Mouse (Mus musculus): ENCODE measurements around the gene Ubxn6. TPM values are rescaled to one million over a fixed set of nuclear protein-coding genes. Genes with fewer than 3 reads are reported as not detected.

The Ubxn6 gene
- polyA plus RNA-seq, 1 experiment from 2014 or later = 75.6 TPM

GRCm38 (mm10) chr17:56024476-56024875 lies 50.4 kb downstream of the Ubxn6 start:
- Histone ChIP-seq H3K4me2 (replicated peaks) (no peak overlapping the region), H3K36me3 (replicated peaks; ENCODE audit: control insufficient read depth, insufficient read depth) (peaks cover 28% of the 10 kb centered on the region), H3K4me3 (replicated peaks; ENCODE audit: low read length) (no peak overlapping the region), H3K9ac (no peak overlapping the region), H3K9me3 (ENCODE audit: control insufficient read depth, low read length) (no peaks in the 10 kb centered on the region), H3K27ac (no peak overlapping the region), H3K27me3 (ENCODE audit: control insufficient read depth, insufficient read depth, low read length) (no peaks in the 10 kb centered on the region), H3K4me1 (replicated peaks; ENCODE audit: control insufficient read depth, insufficient read depth, low read length) (peaks cover 14% of the 10 kb centered on the region; the same call in 1 of the 2 replicates)
- DNase-seq (ENCODE audit: low spot score) = no peak
- ATAC-seq (ENCODE audit: low FRiP score) = no peak
- WGBS = 69% methylated on average over 2 of the region's 2 CpGs

DNA sequence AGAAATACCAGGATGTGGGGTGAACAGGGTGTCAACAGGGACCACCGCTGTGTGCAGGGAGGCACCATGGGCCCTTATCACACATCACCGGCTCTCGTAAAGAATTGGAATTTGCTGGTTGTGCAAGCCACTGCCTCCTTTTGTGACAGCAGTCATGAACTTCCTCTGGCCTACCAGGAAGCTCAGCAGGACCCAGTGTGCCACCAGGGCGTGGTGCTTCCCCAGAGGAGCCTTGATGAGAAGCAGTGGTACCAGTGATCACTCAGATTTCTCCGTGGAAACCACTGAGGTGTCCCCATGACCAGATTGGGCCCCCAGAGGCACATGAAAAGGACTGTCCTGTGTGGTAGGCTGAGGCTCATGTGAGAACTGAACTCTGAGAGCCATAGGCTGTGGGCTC lies 51.4 kb downstream of the Ubxn6 start:
- Histone ChIP-seq H3K27ac (0 out of 2 replicates have a peak overlapping the region, but pooled peaks have one; percentile 28), H3K27me3 (ENCODE audit: control insufficient read depth, insufficient read depth, low read length) (no peaks in the 10 kb centered on the region), H3K4me1 (replicated peaks; ENCODE audit: control insufficient read depth, insufficient read depth, low read length) (peaks cover 14% of the 10 kb centered on the region; the same call in 1 of the 2 replicates), H3K4me2 (replicated peaks) (no peak overlapping the region), H3K9me3 (ENCODE audit: control insufficient read depth, low read length) (no peaks in the 10 kb centered on the region), H3K36me3 (replicated peaks; ENCODE audit: control insufficient read depth, insufficient read depth) (peaks cover 30% of the 10 kb centered on the region), H3K9ac (no peak overlapping the region), H3K4me3 (replicated peaks; ENCODE audit: low read length) (no peak overlapping the region)
- WGBS = 78% methylated on average over 5 of the region's 5 CpGs
- no peak for DNase-seq (ENCODE audit: low spot score)
- no peak for ATAC-seq (ENCODE audit: low FRiP score)

- 0 out of 2 replicates have a peak overlapping the region, but pooled peaks have one; percentile 28 for H3K27ac ChIP-seq
- WGBS = 81% methylated on average over 4 of the region's 4 CpGs
- no peak for ATAC-seq (ENCODE audit: low FRiP score)
- peaks cover 14% of the 10 kb centered on the region; the same call in 1 of the 2 replicates for H3K4me1 ChIP-seq (replicated peaks; ENCODE audit: control insufficient read depth, insufficient read depth, low read length)
- H3K9ac ChIP-seq = no peak overlapping the region
- H3K27me3 ChIP-seq (ENCODE audit: control insufficient read depth, insufficient read depth, low read length) = no peaks in the 10 kb centered on the region
- no peak overlapping the region for H3K4me2 ChIP-seq (replicated peaks)
- H3K36me3 ChIP-seq (replicated peaks; ENCODE audit: control insufficient read depth, insufficient read depth) = peaks cover 33% of the 10 kb centered on the region
- DNase-seq (ENCODE audit: low spot score) = no peak
- H3K4me3 ChIP-seq (replicated peaks; ENCODE audit: low read length) = no peak overlapping the region
- no peaks in the 10 kb centered on the region for H3K9me3 ChIP-seq (ENCODE audit: control insufficient read depth, low read length)
These were observed 51.9 kb downstream of the Ubxn6 start for GRCm38 (mm10) chr17:56022989-56023290.

- H3K9me3 ChIP-seq (ENCODE audit: control insufficient read depth, low read length) = no peaks in the 10 kb centered on the region
- peak overlapping the region; percentile 28; the same call in 1 of the 2 replicates for H3K27ac ChIP-seq
- H3K9ac ChIP-seq = no peak overlapping the region
These were observed 52.5 kb downstream of the Ubxn6 start for GRCm38 (mm10) chr17:56022131-56022988.

DNA sequence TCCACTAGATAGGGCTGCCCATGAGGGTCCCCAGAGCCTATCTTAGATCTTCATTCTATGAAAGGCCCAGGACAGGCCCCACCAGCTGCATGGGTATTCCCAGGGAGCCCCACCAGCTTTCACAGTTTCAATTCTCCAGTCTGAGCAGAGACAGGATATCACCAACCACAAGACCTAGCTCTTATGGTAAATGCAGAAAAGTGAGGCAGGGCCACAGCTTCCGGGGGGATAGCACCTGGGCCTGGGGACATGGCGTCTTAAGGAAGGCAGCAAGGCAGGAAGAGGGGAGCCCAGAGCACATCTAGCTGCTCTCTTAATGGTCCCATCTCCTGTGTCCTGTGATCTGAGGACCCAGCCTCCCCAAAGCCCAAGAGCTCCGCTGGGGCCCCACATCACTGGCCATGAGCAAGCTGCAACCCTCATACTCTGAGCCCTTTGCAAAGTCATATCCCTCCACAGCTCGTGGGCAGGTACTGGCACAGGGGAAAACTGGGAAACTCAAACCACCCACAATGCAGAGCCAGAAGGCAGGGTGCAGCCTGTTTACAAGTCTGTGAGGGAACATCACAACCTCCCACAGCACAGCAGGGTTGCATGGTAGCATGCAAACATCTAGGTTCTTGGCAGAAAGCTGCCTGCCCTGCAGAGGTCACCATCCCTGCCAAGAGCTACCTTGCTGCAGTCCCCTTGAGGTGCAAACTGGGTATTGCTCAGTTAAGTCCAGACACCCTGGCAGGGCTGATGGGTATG lies 53.5 kb downstream of the Ubxn6 start:
- no peaks in the 10 kb centered on the region for H3K9me3 ChIP-seq (ENCODE audit: control insufficient read depth, low read length)
- H3K9ac ChIP-seq = 0 out of 2 replicates have a peak overlapping the region, but pooled peaks have one; percentile 12
- peaks cover 39% of the 10 kb centered on the region for H3K36me3 ChIP-seq (replicated peaks; ENCODE audit: control insufficient read depth, insufficient read depth)
- peak overlapping the region; percentile 34; the same call in 1 of the 2 replicates for H3K27ac ChIP-seq
- no peaks in the 10 kb centered on the region for H3K27me3 ChIP-seq (ENCODE audit: control insufficient read depth, insufficient read depth, low read length)
- peaks cover 14% of the 10 kb centered on the region; the same call in 1 of the 2 replicates for H3K4me1 ChIP-seq (replicated peaks; ENCODE audit: control insufficient read depth, insufficient read depth, low read length)
- no peak overlapping the region for H3K4me2 ChIP-seq (replicated peaks)
- ATAC-seq (ENCODE audit: low FRiP score) (no peak), DNase-seq (ENCODE audit: low spot score) (no peak)
- H3K4me3 ChIP-seq (replicated peaks; ENCODE audit: low read length) = no peak overlapping the region
- 88% methylated on average over 4 of the region's 4 CpGs for WGBS

More at GRCm38 (mm10) chr17:56022131-56022988, 52.5 kb downstream of the Ubxn6 start:
- Histone ChIP-seq H3K4me1 (replicated peaks; ENCODE audit: control insufficient read depth, insufficient read depth, low read length) (peaks cover 14% of the 10 kb centered on the region; the same call in 1 of the 2 replicates), H3K36me3 (replicated peaks; ENCODE audit: control insufficient read depth, insufficient read depth) (peaks cover 33% of the 10 kb centered on the region), H3K27me3 (ENCODE audit: control insufficient read depth, insufficient read depth, low read length) (no peaks in the 10 kb centered on the region), H3K4me3 (replicated peaks; ENCODE audit: low read length) (no peak overlapping the region), H3K4me2 (replicated peaks) (no peak overlapping the region)
- ATAC-seq (ENCODE audit: low FRiP score) = no peak
- DNase-seq (ENCODE audit: low spot score) = no peak
- WGBS = 40% methylated on average over 2 of the region's 2 CpGs

GRCm38 (mm10) chr17:56020400-56021084 lies 54.3 kb downstream of the Ubxn6 start:
- H3K27ac ChIP-seq = 0 out of 2 replicates have a peak overlapping the region, but pooled peaks have one; percentile 11
- no peaks in the 10 kb centered on the region for H3K9me3 ChIP-seq (ENCODE audit: control insufficient read depth, low read length)
- ATAC-seq (ENCODE audit: low FRiP score) (0 out of 2 replicates have a peak, but pooled peaks have one; percentile 2), DNase-seq (ENCODE audit: low spot score) (no peak)
- no peak overlapping the region for H3K4me2 ChIP-seq (replicated peaks)
- H3K9ac ChIP-seq = no peak overlapping the region
- 86% methylated on average over 6 of the region's 6 CpGs for WGBS
- H3K36me3 ChIP-seq (replicated peaks; ENCODE audit: control insufficient read depth, insufficient read depth) = peaks cover 47% of the 10 kb centered on the region
- H3K4me3 ChIP-seq (replicated peaks; ENCODE audit: low read length) = no peak overlapping the region
- H3K27me3 ChIP-seq (ENCODE audit: control insufficient read depth, insufficient read depth, low read length) = no peaks in the 10 kb centered on the region
- peaks cover 14% of the 10 kb centered on the region; the same call in 1 of the 2 replicates for H3K4me1 ChIP-seq (replicated peaks; ENCODE audit: control insufficient read depth, insufficient read depth, low read length)

DNA sequence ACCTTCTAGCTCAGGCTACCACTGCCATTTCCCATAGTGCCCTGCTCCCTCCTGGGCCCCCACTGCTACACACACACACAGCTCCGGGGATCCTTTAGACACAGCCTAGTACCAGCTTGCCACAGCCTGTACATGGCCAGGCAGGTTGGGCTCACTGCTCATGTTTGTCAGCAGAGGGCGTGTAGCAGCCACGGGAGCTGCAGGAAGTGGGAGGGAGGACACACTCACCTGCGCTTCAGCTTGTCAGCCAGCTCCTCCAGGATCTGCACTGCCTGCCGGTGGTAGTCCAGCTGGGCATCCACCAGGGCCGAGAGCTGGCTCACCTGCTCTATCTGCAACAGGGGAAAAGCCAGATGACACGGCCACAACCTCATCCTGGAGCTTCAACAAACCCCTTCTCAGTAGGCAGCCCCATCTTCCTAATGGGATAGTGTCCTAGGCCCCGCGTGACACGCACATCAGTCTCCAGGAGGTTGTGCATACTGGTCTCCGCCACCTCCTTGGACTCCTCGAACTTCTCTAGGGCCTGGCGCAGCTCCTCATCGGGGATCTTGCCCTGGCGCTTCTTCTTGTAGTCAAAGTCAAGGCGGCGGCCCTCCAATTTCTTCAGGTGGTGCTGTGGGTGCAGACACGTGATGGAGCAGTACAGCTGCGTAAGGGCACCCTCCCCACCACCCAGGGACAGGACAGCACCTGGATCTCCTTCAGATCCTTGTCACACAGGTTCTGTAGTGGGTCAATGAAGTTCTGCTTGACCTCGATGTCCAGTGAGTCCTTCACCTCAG lies 56.3 kb downstream of the Ubxn6 start:
- Histone ChIP-seq H3K4me1 (replicated peaks; ENCODE audit: control insufficient read depth, insufficient read depth, low read length) (peaks cover 13% of the 10 kb centered on the region; the same call in 1 of the 2 replicates), H3K27ac (no peak overlapping the region), H3K4me3 (replicated peaks; ENCODE audit: low read length) (no peak overlapping the region), H3K36me3 (replicated peaks; ENCODE audit: control insufficient read depth, insufficient read depth) (peaks cover 67% of the 10 kb centered on the region), H3K4me2 (replicated peaks) (no peak overlapping the region), H3K27me3 (ENCODE audit: control insufficient read depth, insufficient read depth, low read length) (no peaks in the 10 kb centered on the region), H3K9ac (no peak overlapping the region), H3K9me3 (ENCODE audit: control insufficient read depth, low read length) (no peaks in the 10 kb centered on the region)
- DNase-seq (ENCODE audit: low spot score) = no peak
- 76% methylated on average over 20 of the region's 20 CpGs for WGBS
- peak; percentile 24; the same call in 1 of the 2 replicates for ATAC-seq (ENCODE audit: low FRiP score)

DNA sequence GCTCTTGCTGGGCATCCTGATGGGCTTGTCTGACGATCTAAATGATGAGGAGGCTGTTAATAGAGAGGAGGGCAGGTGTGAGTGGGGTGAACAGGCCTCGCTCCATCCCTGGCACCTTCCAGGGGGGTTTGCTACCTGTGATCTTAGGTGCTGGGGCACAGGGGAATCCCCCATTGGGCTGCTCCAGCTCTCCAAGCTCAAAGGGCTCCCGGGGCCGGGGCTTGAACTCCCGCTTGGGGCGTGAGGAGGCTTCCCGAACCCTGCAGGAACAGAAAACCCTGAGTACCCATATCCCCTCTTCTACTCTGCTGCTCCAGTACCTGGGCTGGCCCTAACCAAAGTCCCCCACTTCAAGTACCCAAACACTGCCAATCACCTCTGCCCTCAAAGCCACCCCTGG lies 57.0 kb downstream of the Ubxn6 start:
- H3K4me2 ChIP-seq (replicated peaks) = no peak overlapping the region
- H3K9me3 ChIP-seq (ENCODE audit: control insufficient read depth, low read length) = no peaks in the 10 kb centered on the region
- no peak overlapping the region for H3K27ac ChIP-seq
- no peak overlapping the region for H3K4me3 ChIP-seq (replicated peaks; ENCODE audit: low read length)
- H3K4me1 ChIP-seq (replicated peaks; ENCODE audit: control insufficient read depth, insufficient read depth, low read length) = peaks cover 6% of the 10 kb centered on the region; the same call in 1 of the 2 replicates
- 94% methylated on average over 7 of the region's 7 CpGs for WGBS
- H3K27me3 ChIP-seq (ENCODE audit: control insufficient read depth, insufficient read depth, low read length) = no peaks in the 10 kb centered on the region
- no peak for DNase-seq (ENCODE audit: low spot score)
- no peak for ATAC-seq (ENCODE audit: low FRiP score)
- peaks cover 74% of the 10 kb centered on the region for H3K36me3 ChIP-seq (replicated peaks; ENCODE audit: control insufficient read depth, insufficient read depth)
- H3K9ac ChIP-seq = no peak overlapping the region

Data from hindbrain, embryonic 14.5 days (tissue).